Mouse (Mus musculus): ENCODE measurements around the gene Gm28635. TPM values are rescaled to one million over a fixed set of nuclear protein-coding genes. Genes with fewer than 3 reads are reported as not detected.

Gene Gm28635
- polyA plus RNA-seq, 1 experiment, result not detected

- WGBS, result 50% methylated on average over 2 of the region's 2 CpGs
- DNase-seq (ENCODE audit: low read depth in 1 of 2, low spot score in 2 of 2), result no peak
- TF ChIP-seq CTCF (IDR thresholded peaks at IDR 0.05; ENCODE audit: extremely low read depth, insufficient read depth, insufficient read length, insufficient replicate concordance) (no peak), POLR2A (IDR thresholded peaks at IDR 0.05; ENCODE audit: low read depth, low read length) (no peak)
- peaks cover 11% of the 10 kb centered on the region; the same call in 1 of the 2 replicates for H3K4me1 ChIP-seq (ENCODE audit: control insufficient read depth, insufficient read depth, insufficient read length)
- no peak overlapping the region for H3K4me3 ChIP-seq (ENCODE audit: extremely low read depth, insufficient read depth, insufficient read length)
- peak overlapping the region; percentile 29; the same call in 1 of the 2 replicates for H3K27ac ChIP-seq (ENCODE audit: insufficient read depth, low read length)
- H3K27me3 ChIP-seq (ENCODE audit: control insufficient read depth, insufficient read depth, low read length), result no peaks in the 10 kb centered on the region
- H3K36me3 ChIP-seq (ENCODE audit: control insufficient read depth, insufficient read depth, low read length), result no peaks in the 10 kb centered on the region; the same call in 1 of the 2 replicates
Measured at GRCm38 (mm10) chr2:84622668-84623067, 55.2 kb downstream of the Gm28635 start.

DNA sequence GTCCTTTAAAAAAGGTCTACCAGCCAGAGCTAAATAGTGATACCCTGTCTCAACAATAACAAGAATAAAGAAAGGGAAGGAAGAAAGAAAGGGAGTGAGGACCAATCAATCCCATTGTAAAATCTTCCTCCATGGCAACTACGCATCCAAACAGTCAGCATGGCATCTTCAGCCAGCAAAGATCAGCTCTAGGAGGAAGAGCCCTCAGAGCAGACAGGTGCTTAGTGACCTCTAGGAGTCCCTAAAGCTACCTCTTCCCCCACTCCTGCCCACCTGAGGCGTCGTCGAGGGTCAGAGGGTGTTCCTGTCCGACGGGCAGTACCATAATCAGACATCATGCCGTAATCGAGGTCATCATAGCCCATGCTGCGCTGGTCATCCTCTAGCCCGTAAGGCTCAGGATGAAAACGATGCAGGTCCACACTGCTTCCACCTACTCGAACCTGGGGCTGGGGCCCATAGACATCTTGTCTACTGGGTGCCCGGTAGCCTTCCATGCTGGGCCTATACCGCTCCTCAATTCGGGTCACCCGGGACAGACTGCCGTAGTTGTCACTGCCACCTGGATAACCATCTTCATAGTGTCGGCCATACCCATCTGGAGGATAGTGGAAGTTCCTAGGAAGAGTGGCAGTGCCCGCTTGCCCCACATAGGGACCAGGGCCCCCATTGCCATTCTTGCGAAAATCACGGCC lies 58.0 kb downstream of the Gm28635 start:
- H3K4me3 ChIP-seq (ENCODE audit: extremely low read depth, insufficient read depth, insufficient read length), result no peak overlapping the region
- TF ChIP-seq POLR2A (IDR thresholded peaks at IDR 0.05; ENCODE audit: low read depth, low read length) (no peak), CTCF (IDR thresholded peaks at IDR 0.05; ENCODE audit: extremely low read depth, insufficient read depth, insufficient read length, insufficient replicate concordance) (no peak)
- H3K36me3 ChIP-seq (ENCODE audit: control insufficient read depth, insufficient read depth, low read length), result no peaks in the 10 kb centered on the region; the same call in 1 of the 2 replicates
- no peak for DNase-seq (ENCODE audit: low read depth in 1 of 2, low spot score in 2 of 2)
- H3K27ac ChIP-seq (ENCODE audit: insufficient read depth, low read length), result no peak overlapping the region
- WGBS, result 95% methylated on average over 21 of the region's 21 CpGs
- peaks cover 11% of the 10 kb centered on the region; the same call in 1 of the 2 replicates for H3K4me1 ChIP-seq (ENCODE audit: control insufficient read depth, insufficient read depth, insufficient read length)
- H3K27me3 ChIP-seq (ENCODE audit: control insufficient read depth, insufficient read depth, low read length), result no peaks in the 10 kb centered on the region

GRCm38 (mm10) chr2:84618914-84619313 lies 58.9 kb downstream of the Gm28635 start:
- Histone ChIP-seq H3K36me3 (ENCODE audit: control insufficient read depth, insufficient read depth, low read length) (no peaks in the 10 kb centered on the region; the same call in 1 of the 2 replicates), H3K27me3 (ENCODE audit: control insufficient read depth, insufficient read depth, low read length) (no peaks in the 10 kb centered on the region), H3K4me1 (ENCODE audit: control insufficient read depth, insufficient read depth, insufficient read length) (peaks cover 11% of the 10 kb centered on the region; the same call in 1 of the 2 replicates), H3K27ac (ENCODE audit: insufficient read depth, low read length) (peak overlapping the region; percentile 75), H3K4me3 (ENCODE audit: extremely low read depth, insufficient read depth, insufficient read length) (no peak overlapping the region)
- WGBS, result 80% methylated on average over 2 of the region's 2 CpGs
- no peak for DNase-seq (ENCODE audit: low read depth in 1 of 2, low spot score in 2 of 2)
- no peak for TF ChIP-seq CTCF (IDR thresholded peaks at IDR 0.05; ENCODE audit: extremely low read depth, insufficient read depth, insufficient read length, insufficient replicate concordance)

- Histone ChIP-seq H3K27me3 (ENCODE audit: control insufficient read depth, insufficient read depth, low read length) (no peaks in the 10 kb centered on the region), H3K36me3 (ENCODE audit: control insufficient read depth, insufficient read depth, low read length) (no peaks in the 10 kb centered on the region; the same call in 1 of the 2 replicates), H3K4me1 (ENCODE audit: control insufficient read depth, insufficient read depth, insufficient read length) (peaks cover 6% of the 10 kb centered on the region; the same call in 1 of the 2 replicates), H3K27ac (ENCODE audit: insufficient read depth, low read length) (peak overlapping the region; percentile 23; the same call in 1 of the 2 replicates), H3K4me3 (ENCODE audit: extremely low read depth, insufficient read depth, insufficient read length) (no peak overlapping the region)
- TF ChIP-seq CTCF (IDR thresholded peaks at IDR 0.05; ENCODE audit: extremely low read depth, insufficient read depth, insufficient read length, insufficient replicate concordance), result 0 out of 2 replicates have a peak, but pooled peaks have one; percentile 12
- no peak for TF ChIP-seq POLR2A (IDR thresholded peaks at IDR 0.05; ENCODE audit: low read depth, low read length)
- peak; percentile 50 to 69 for DNase-seq (ENCODE audit: low read depth in 1 of 2, low spot score in 2 of 2)
- WGBS, result 49% methylated on average over 3 of the region's 3 CpGs
Measured at GRCm38 (mm10) chr2:84617637-84618515, 60.0 kb downstream of the Gm28635 start.

GRCm38 (mm10) chr2:84612764-84613163 lies 65.1 kb downstream of the Gm28635 start:
- DNase-seq (ENCODE audit: low read depth in 1 of 2, low spot score in 2 of 2), result no peak
- no peak overlapping the region for H3K4me3 ChIP-seq (ENCODE audit: extremely low read depth, insufficient read depth, insufficient read length)
- H3K4me1 ChIP-seq (ENCODE audit: control insufficient read depth, insufficient read depth, insufficient read length), result no peaks in the 10 kb centered on the region
- 93% methylated on average over 6 of the region's 6 CpGs for WGBS
- H3K36me3 ChIP-seq (ENCODE audit: control insufficient read depth, insufficient read depth, low read length), result 0 out of 2 replicates have a peak, but pooled peaks cover 1% of the 10 kb centered on the region
- no peak overlapping the region for H3K27ac ChIP-seq (ENCODE audit: insufficient read depth, low read length)
- TF ChIP-seq CTCF (IDR thresholded peaks at IDR 0.05; ENCODE audit: extremely low read depth, insufficient read depth, insufficient read length, insufficient replicate concordance), result no peak
- TF ChIP-seq POLR2A (IDR thresholded peaks at IDR 0.05; ENCODE audit: low read depth, low read length), result no peak
- H3K27me3 ChIP-seq (ENCODE audit: control insufficient read depth, insufficient read depth, low read length), result no peaks in the 10 kb centered on the region

GRCm38 (mm10) chr2:84607842-84608241 lies 70.0 kb downstream of the Gm28635 start:
- TF ChIP-seq CTCF (IDR thresholded peaks at IDR 0.05; ENCODE audit: extremely low read depth, insufficient read depth, insufficient read length, insufficient replicate concordance) (no peak), POLR2A (IDR thresholded peaks at IDR 0.05; ENCODE audit: low read depth, low read length) (no peak)
- H3K36me3 ChIP-seq (ENCODE audit: control insufficient read depth, insufficient read depth, low read length), result peaks cover 1% of the 10 kb centered on the region; the same call in 1 of the 2 replicates
- 76% methylated on average over 1 of the region's 1 CpGs for WGBS

More at GRCm38 (mm10) chr2:84607842-84608241, 70.0 kb downstream of the Gm28635 start:
- Histone ChIP-seq H3K27me3 (ENCODE audit: control insufficient read depth, insufficient read depth, low read length) (no peaks in the 10 kb centered on the region), H3K27ac (ENCODE audit: insufficient read depth, low read length) (no peak overlapping the region), H3K4me3 (ENCODE audit: extremely low read depth, insufficient read depth, insufficient read length) (no peak overlapping the region), H3K4me1 (ENCODE audit: control insufficient read depth, insufficient read depth, insufficient read length) (no peaks in the 10 kb centered on the region)
- no peak for DNase-seq (ENCODE audit: low read depth in 1 of 2, low spot score in 2 of 2)
